Mouse (Mus musculus) adrenal gland, postnatal 25 days (tissue): ENCODE results near the gene Hk3. TPM values are rescaled to one million over a fixed set of nuclear protein-coding genes. Genes with fewer than 3 reads are reported as not detected.

Source experiments
- total RNA-seq: library from RNA; stranded (reverse); gene quantifications from 2 replicates; pipeline ENCODE4 v1.2.3, GENCODE M21; 2021

The Hk3 gene
- total RNA-seq, 1 experiment from 2014 or later: 0.88 TPM

Other genes with a start within 250 kb of the Hk3 start
- not detected in 2 replicates for gene Eif4e1b, start 237.4 kb downstream of the Hk3 start, total RNA-seq
- 30.1 and 39.5 TPM in 2 replicates for gene Tspan17, start 232.0 kb downstream of the Hk3 start, total RNA-seq
- gene Unc5a, start 72.0 kb downstream of the Hk3 start, total RNA-seq: 6.6 and 9.0 TPM in 2 replicates
- 36.7 and 38.0 TPM in 2 replicates for gene Uimc1, start 78.9 kb upstream of the Hk3 start, total RNA-seq
- 71.6 and 76.2 TPM in 2 replicates for gene Zfp346, start 83.9 kb upstream of the Hk3 start, total RNA-seq
- gene Gm17617, start 112.2 kb upstream of the Hk3 start, total RNA-seq: not detected in 2 replicates
- 35.6 and 60.4 TPM in 2 replicates for gene Fgfr4, start 131.3 kb upstream of the Hk3 start, total RNA-seq
- 121 and 142 TPM in 2 replicates for gene Nsd1, start 188.4 kb upstream of the Hk3 start, total RNA-seq